Mouse (Mus musculus) E14TG2a.4 (cell line): ENCODE measurements around the gene Mybbp1a.

Source experiments
- CTCF ChIP-seq: conservative IDR thresholded peaks from 2 replicates; pipeline ENCODE4 v1.5.1; 2014; ENCODE audit warnings: low read length
- NANOG ChIP-seq: IDR thresholded peaks from 2 replicates; pipeline ENCODE4 v1.6.1; 2014; ENCODE audit warnings: borderline replicate concordance, low read length, mixed read lengths
- POU5F1 ChIP-seq: IDR thresholded peaks from 2 replicates; pipeline ENCODE4 v1.6.1; 2014; ENCODE audit warnings: low read length, borderline replicate concordance

GRCm38 (mm10) chr11:72484549-72484948 is 43.4 kb downstream of the Mybbp1a start:
- TF ChIP-seq CTCF (no peak), NANOG (no peak), POU5F1 (no peak)
